Mouse (Mus musculus) heart, embryonic 12.5 days (tissue): ENCODE results near the gene Zcchc10. TPM values are rescaled to one million over a fixed set of nuclear protein-coding genes. Genes with fewer than 3 reads are reported as not detected.
"Not testable (repeated sequence)": the region's sequence is repeated elsewhere in the genome, so short reads cannot be mapped to it uniquely, and the experiment has no call there.

Experiments
- ATAC-seq: fragments of 200-750 bp; cut with Nextera tagmentation; 2 replicates; pipeline ENCODE4 v1.8.0; 2017; ENCODE audit warnings: moderate TSS enrichment, moderate library complexity; ENCODE audit not compliant: insufficient number of reproducible peaks, low FRiP score
- H3K27ac ChIP-seq: fragments of 300-500 bp; sonication (generic); 2 replicates; pipeline ENCODE4 v1.5.1; 2016; ENCODE audit warnings: mild to moderate bottlenecking, moderate library complexity; ENCODE audit not compliant: poor library complexity, severe bottlenecking
- H3K27me3 ChIP-seq: fragments of 300-500 bp; sonication (generic); replicated peaks from 2 replicates; pipeline ENCODE4 v1.6.1; 2016; ENCODE audit warnings: mild to moderate bottlenecking, moderate library complexity
- H3K36me3 ChIP-seq: fragments of 300-500 bp; sonication (generic); 2 replicates; pipeline ENCODE4 v1.6.1; 2016; ENCODE audit warnings: mild to moderate bottlenecking, moderate library complexity
- H3K4me1 ChIP-seq: fragments of 300-500 bp; sonication (generic); replicated peaks from 2 replicates; pipeline ENCODE4 v1.6.1; 2016; ENCODE audit warnings: mild to moderate bottlenecking
- H3K4me2 ChIP-seq: fragments of 300-500 bp; sonication (generic); 2 replicates; pipeline ENCODE4 v1.6.1; 2016; ENCODE audit warnings: mild to moderate bottlenecking, moderate library complexity
- H3K4me3 ChIP-seq: fragments of 300-500 bp; sonication (generic); 2 replicates; pipeline ENCODE4 v1.5.1; 2016; ENCODE audit warnings: mild to moderate bottlenecking
- H3K9ac ChIP-seq: fragments of 300-500 bp; sonication (generic); 2 replicates; pipeline ENCODE4 v1.6.1; 2016; ENCODE audit warnings: mild to moderate bottlenecking, moderate library complexity
- H3K9me3 ChIP-seq: fragments of 300-500 bp; sonication (generic); replicated peaks from 2 replicates; pipeline ENCODE4 v1.6.1; 2016; ENCODE audit warnings: mild to moderate bottlenecking, moderate library complexity
- WGBS: fragments of 180-500 bp; shearing (Covaris S2); methylation state at CpG from one replicate; pipeline ENCODE4 v1.1.7; 2016; 5-methylcytosine and 5-hydroxymethylcytosine counted together
- polyA plus RNA-seq: library from polyadenylated mRNA; unstranded; fragments of >200 nt; fragmentation: Nextera tagmentation; extraction: Ambion mirVana; gene quantifications from 2 replicates; pipeline ENCODE4 v1.2.1, GENCODE M21; 2016

Zcchc10 gene
- polyA plus RNA-seq, 1 experiment from 2014 or later: 14.0 TPM

- Histone ChIP-seq H3K27ac (no peak overlapping the region), H3K36me3 (no peaks in the 10 kb centered on the region), H3K4me2 (no peak overlapping the region), H3K4me3 (no peak overlapping the region), H3K9ac (no peak overlapping the region), H3K27me3 (no peaks in the 10 kb centered on the region), H3K9me3 (no peaks in the 10 kb centered on the region), H3K4me1 (peaks cover 3% of the 10 kb centered on the region; the same call in 1 of the 2 replicates)
- 79% methylated on average over 7 of the region's 7 CpGs for WGBS
- no peak for ATAC-seq
Observed at GRCm38 (mm10) chr11:53318041-53318440, 6.4 kb upstream of the Zcchc10 start.

- not testable (repeated sequence) for H3K4me2 ChIP-seq, ATAC-seq, H3K36me3 ChIP-seq, H3K4me3 ChIP-seq, H3K9ac ChIP-seq, H3K9me3 ChIP-seq, H3K27ac ChIP-seq, H3K4me1 ChIP-seq, H3K27me3 ChIP-seq
- WGBS: 88% methylated on average over 3 of the region's 3 CpGs
Observed at GRCm38 (mm10) chr11:53318568-53318967, 5.9 kb upstream of the Zcchc10 start.

DNA sequence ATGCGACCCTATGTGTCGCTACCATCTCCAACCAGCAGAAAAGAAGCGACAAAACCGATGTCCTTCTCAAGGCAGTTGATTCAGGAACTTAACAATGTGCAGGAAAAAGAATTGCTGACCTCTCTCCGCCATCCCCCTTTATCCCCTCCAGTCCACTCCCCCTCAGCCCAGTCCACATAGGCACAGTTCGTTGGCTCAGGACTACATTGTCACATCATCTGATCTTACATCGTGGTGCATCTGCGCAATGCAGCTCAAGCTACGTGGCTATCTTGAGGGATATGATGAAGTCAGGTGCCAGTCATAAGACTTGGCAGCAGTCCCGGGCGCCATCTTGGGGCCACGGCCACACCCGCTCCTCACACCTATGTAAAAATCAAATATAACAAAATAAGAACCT, 4.6 kb upstream of the Zcchc10 start:
- not testable (repeated sequence) for H3K4me3 ChIP-seq, H3K9me3 ChIP-seq, H3K27ac ChIP-seq, H3K36me3 ChIP-seq, H3K9ac ChIP-seq, H3K4me2 ChIP-seq, H3K27me3 ChIP-seq, H3K4me1 ChIP-seq, ATAC-seq
- WGBS: 86% methylated on average over 13 of the region's 13 CpGs

DNA sequence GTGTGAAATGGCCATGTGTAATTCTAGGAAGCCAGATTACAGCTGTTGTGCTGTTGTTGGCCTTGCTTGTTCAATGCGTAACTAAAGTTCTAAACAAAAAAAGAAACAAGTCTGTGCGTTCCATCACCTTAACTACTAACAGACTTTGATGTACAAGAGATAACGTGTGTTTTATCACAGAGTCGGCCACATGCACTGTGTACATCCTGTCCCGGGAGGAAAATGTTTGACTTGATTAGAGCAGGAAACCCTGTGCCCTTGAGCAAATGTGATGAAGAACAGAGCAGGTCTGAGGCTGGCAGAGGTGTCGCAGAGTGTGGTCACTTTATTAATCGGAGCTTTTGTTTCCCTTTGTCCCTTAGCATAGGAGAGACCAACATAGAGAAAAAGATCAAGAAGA, 5.8 kb downstream of the Zcchc10 start:
- no peak for ATAC-seq
- Histone ChIP-seq H3K9me3 (no peaks in the 10 kb centered on the region), H3K4me3 (no peak overlapping the region), H3K27me3 (no peaks in the 10 kb centered on the region), H3K36me3 (peaks cover 62% of the 10 kb centered on the region), H3K9ac (no peak overlapping the region), H3K4me1 (peaks cover 9% of the 10 kb centered on the region), H3K4me2 (no peak overlapping the region), H3K27ac (no peak overlapping the region)
- 62% methylated on average over 7 of the region's 7 CpGs for WGBS

DNA sequence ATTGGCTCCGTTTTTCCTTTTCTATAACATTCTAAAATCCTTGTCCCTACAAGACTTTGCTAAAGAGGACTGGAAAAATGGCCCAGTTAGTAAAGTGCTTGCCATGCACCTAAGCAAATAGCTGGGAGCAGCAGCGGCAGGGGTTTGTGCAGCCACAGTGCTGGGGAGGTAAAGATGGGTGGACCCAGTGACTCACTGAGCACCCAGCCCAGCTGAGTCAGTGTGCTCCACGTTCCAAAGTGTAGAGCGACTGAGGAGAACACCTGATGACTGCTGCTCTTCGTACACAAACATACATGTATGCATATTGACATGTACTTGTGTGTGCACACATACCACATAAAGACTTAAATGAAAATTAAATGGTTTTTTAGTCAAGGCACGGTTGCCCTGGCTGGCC, 6.6 kb downstream of the Zcchc10 start:
- peaks cover 62% of the 10 kb centered on the region for H3K36me3 ChIP-seq

GRCm38 (mm10) chr11:53332076-53332680, 7.7 kb downstream of the Zcchc10 start:
- Histone ChIP-seq H3K27ac (no peak overlapping the region), H3K9ac (no peak overlapping the region), H3K4me3 (no peak overlapping the region), H3K36me3 (peaks cover 58% of the 10 kb centered on the region), H3K4me2 (no peak overlapping the region), H3K4me1 (peaks cover 10% of the 10 kb centered on the region), H3K9me3 (no peaks in the 10 kb centered on the region), H3K27me3 (no peaks in the 10 kb centered on the region)
- no peak for ATAC-seq
- WGBS: 81% methylated on average over 14 of the region's 14 CpGs

More for the DNA sequence above, 6.6 kb downstream of the Zcchc10 start:
- Histone ChIP-seq H3K4me2 (no peak overlapping the region), H3K27me3 (no peaks in the 10 kb centered on the region), H3K4me1 (peaks cover 10% of the 10 kb centered on the region), H3K9ac (no peak overlapping the region), H3K9me3 (no peaks in the 10 kb centered on the region), H3K27ac (no peak overlapping the region), H3K4me3 (no peak overlapping the region)
- WGBS: 91% methylated on average over 6 of the region's 6 CpGs
- ATAC-seq: no peak

GRCm38 (mm10) chr11:53335505-53336181, 11.2 kb downstream of the Zcchc10 start:
- Histone ChIP-seq H3K4me2 (peak overlapping the region; percentile 7; the same call in 1 of the 2 replicates), H3K4me1 (peaks cover 10% of the 10 kb centered on the region), H3K9me3 (no peaks in the 10 kb centered on the region), H3K27me3 (no peaks in the 10 kb centered on the region), H3K4me3 (no peak overlapping the region), H3K27ac (peak overlapping the region; percentile 47; the same call in 1 of the 2 replicates), H3K36me3 (peaks cover 30% of the 10 kb centered on the region), H3K9ac (peak overlapping the region; percentile 24; the same call in 1 of the 2 replicates)
- peak; percentile 57; the same call in 1 of the 2 replicates for ATAC-seq
- 21% methylated on average over 3 of the region's 3 CpGs for WGBS

DNA sequence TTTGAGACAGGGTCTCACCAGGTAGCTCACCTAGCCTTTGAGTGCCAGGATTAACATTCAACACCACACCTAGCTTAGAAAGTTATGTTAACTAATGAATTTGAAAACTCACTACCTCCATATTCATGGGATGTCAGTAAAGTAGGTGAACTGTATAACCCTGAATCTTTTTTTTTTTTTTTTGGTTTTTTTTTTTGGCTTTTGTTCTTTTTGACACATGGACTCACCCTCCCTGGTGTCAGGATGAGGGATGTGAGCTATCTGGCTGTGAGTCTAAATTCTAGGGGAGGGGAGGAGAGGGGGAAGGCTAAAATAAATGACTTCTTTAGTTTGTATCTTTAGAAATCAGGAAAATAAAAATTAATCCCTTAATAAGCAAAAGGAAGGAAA, 11.7 kb downstream of the Zcchc10 start:
- no peak for ATAC-seq
- Histone ChIP-seq H3K9me3 (no peaks in the 10 kb centered on the region), H3K4me1 (peaks cover 10% of the 10 kb centered on the region), H3K27ac (no peak overlapping the region), H3K4me2 (no peak overlapping the region), H3K4me3 (no peak overlapping the region), H3K9ac (no peak overlapping the region), H3K27me3 (no peaks in the 10 kb centered on the region), H3K36me3 (peaks cover 25% of the 10 kb centered on the region)

DNA sequence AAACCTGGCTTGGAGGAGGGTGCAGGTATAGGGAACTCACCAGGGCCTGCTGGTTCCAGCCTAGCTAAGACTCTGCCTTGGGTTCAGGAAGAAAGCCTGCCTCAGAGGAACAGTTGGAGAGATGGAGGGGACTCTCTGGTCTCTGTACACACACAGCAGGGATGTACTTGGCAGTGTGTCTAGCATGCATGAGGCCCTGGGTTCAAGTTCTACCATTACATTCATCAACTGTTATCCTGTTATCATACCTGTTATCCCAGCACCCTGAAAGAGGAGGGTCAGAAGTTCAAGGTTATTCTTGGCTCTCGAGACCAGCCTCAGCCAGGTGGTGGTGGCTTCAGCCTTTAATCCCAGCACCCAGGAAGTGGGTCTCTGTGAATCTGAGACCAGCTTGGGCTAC, 12.4 kb downstream of the Zcchc10 start:
- H3K9me3 ChIP-seq: no peaks in the 10 kb centered on the region
- ATAC-seq: no peak
- no peak overlapping the region for H3K27ac ChIP-seq

GRCm38 (mm10) chr11:53337684-53338083, 13.2 kb downstream of the Zcchc10 start:
- Histone ChIP-seq H3K4me2 (no peak overlapping the region), H3K9ac (no peak overlapping the region), H3K9me3 (no peaks in the 10 kb centered on the region), H3K4me1 (peaks cover 10% of the 10 kb centered on the region), H3K36me3 (peaks cover 9% of the 10 kb centered on the region), H3K27ac (no peak overlapping the region), H3K27me3 (no peaks in the 10 kb centered on the region), H3K4me3 (no peak overlapping the region)
- ATAC-seq: no peak
- WGBS: 53% methylated on average over 8 of the region's 8 CpGs

More for the DNA sequence above, 12.4 kb downstream of the Zcchc10 start:
- Histone ChIP-seq H3K36me3 (peaks cover 17% of the 10 kb centered on the region), H3K4me2 (no peak overlapping the region), H3K27me3 (no peaks in the 10 kb centered on the region), H3K4me3 (no peak overlapping the region), H3K9ac (no peak overlapping the region), H3K4me1 (peaks cover 10% of the 10 kb centered on the region)
- WGBS: 68% methylated on average over 1 of the region's 1 CpGs

- H3K27me3 ChIP-seq, H3K36me3 ChIP-seq, H3K27ac ChIP-seq, H3K4me2 ChIP-seq, ATAC-seq, H3K9me3 ChIP-seq, H3K9ac ChIP-seq, H3K4me3 ChIP-seq: not testable (repeated sequence)
- H3K4me1 ChIP-seq: peaks cover 13% of the 10 kb centered on the region
- WGBS: 91% methylated on average over 10 of the region's 10 CpGs
Observed at GRCm38 (mm10) chr11:53341019-53341418, 16.5 kb downstream of the Zcchc10 start.
